Comparison of ENCODE assay signal across 8 mouse cellular contexts in the genomic region with DNA sequence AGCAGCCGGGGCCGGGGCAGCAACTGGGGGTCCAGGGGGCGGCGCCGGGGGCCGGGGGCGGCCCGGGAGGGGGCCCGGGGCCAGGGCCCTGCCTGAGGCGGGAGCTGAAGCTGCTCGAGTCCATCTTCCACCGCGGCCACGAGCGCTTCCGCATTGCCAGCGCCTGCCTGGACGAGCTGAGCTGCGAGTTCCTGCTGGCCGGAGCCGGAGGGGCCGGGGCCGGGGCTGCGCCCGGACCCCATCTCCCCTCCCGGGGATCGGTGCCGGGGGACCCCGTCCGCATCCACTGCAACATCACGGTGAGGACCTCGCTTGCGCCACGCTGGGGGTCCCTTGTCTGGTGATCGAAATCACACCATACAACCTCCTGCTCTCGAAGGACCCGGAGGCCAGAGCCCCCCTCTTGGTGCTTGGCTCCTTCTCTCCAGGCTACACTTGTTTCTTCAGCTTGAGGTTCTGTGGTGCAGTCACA. TPM values are rescaled to one million over a fixed set of nuclear protein-coding genes. Genes with fewer than 3 reads are reported as not detected.
DNase-seq lines count a peak whose midpoint lies in the region; ATAC-seq and TF ChIP-seq lines count a peak whose summit lies in the region.

No protein-coding gene starts in this region.

- H3K36me3 ChIP-seq in ES-Bruce4 (ENCODE audit: control insufficient read depth, insufficient read depth, low read length, poor library complexity, severe bottlenecking): peaks cover 25% of the 10 kb centered on the region
- H3K36me3 ChIP-seq in heart, embryonic 10.5 days: peaks cover 33% of the 10 kb centered on the region
- peaks cover 34% of the 10 kb centered on the region for H3K36me3 ChIP-seq in kidney, embryonic 15.5 days

- H3K27me3 ChIP-seq in ES-Bruce4 (ENCODE audit: control insufficient read depth, insufficient read depth, low read length, poor library complexity, severe bottlenecking): no peaks in the 10 kb centered on the region
- no peaks in the 10 kb centered on the region for H3K27me3 ChIP-seq in heart, embryonic 10.5 days (ENCODE audit: insufficient read depth, poor library complexity, severe bottlenecking)
- no peaks in the 10 kb centered on the region for H3K27me3 ChIP-seq in kidney, embryonic 15.5 days

- no peak for TF ChIP-seq CTCF in ES-Bruce4 (IDR thresholded peaks at IDR 0.05; ENCODE audit: low read depth, low read length)
- no peak for TF ChIP-seq CTCF in cortical plate, adult 2 months (IDR thresholded peaks at IDR 0.05; ENCODE audit: extremely low read depth, insufficient read depth, low read length)

- peaks cover 3% of the 10 kb centered on the region for H3K4me1 ChIP-seq in ES-Bruce4 (ENCODE audit: control insufficient read depth, insufficient read depth, low read length)
- H3K4me1 ChIP-seq in cortical plate, adult 2 months (ENCODE audit: control insufficient read depth, insufficient read depth, low read length): peaks cover 7% of the 10 kb centered on the region
- peaks cover 37% of the 10 kb centered on the region for H3K4me1 ChIP-seq in heart, embryonic 10.5 days
- H3K4me1 ChIP-seq in kidney, embryonic 15.5 days: peaks cover 40% of the 10 kb centered on the region

- no peak for TF ChIP-seq EP300 in ES-Bruce4 (IDR thresholded peaks at IDR 0.05; ENCODE audit: insufficient read depth, low read depth, low read length)

- H3K4me2 ChIP-seq in kidney, embryonic 15.5 days: peak overlapping the region; percentile 86

- peak overlapping the region; percentile 98 for H3K4me3 ChIP-seq in ES-Bruce4 (ENCODE audit: low read depth, low read length)
- H3K4me3 ChIP-seq in cortical plate, adult 2 months (ENCODE audit: insufficient read depth, low read length): peak overlapping the region; percentile 76
- H3K4me3 ChIP-seq in heart, embryonic 10.5 days: peak overlapping the region; percentile 99
- peak overlapping the region; percentile 93 for H3K4me3 ChIP-seq in kidney, embryonic 15.5 days (replicated peaks)

- under 1% methylated on average over 37 of the region's 37 CpGs for WGBS in heart, embryonic 10.5 days
- 0% methylated on average over 27 of the region's 37 CpGs for WGBS in kidney, embryonic 15.5 days

- DNase-seq in adrenal gland, adult (ENCODE audit: inconsistent age in 2 of 2, low spot score in 1 of 2): peak; percentile 69 to 83
- DNase-seq in adrenal gland, adult 2 months: no peak
- DNase-seq in heart, embryonic 10.5 days (ENCODE audit: low spot score): no peak
- DNase-seq in lung, postnatal 10 days: peak; percentile 51
- peak; percentile 30 to 45 for DNase-seq in spleen, postnatal 36 days (ENCODE audit: low spot score in 2 of 2)

- no peak overlapping the region for H3K27ac ChIP-seq in ES-Bruce4 (ENCODE audit: insufficient read depth, low read length)
- H3K27ac ChIP-seq in cortical plate, adult 2 months (ENCODE audit: insufficient read depth, low read length): no peak overlapping the region
- peak overlapping the region; percentile 99 for H3K27ac ChIP-seq in heart, embryonic 10.5 days
- H3K27ac ChIP-seq in kidney, embryonic 15.5 days: peak overlapping the region; percentile 98

- ATAC-seq in kidney, embryonic 15.5 days (replicated peaks; ENCODE audit: low FRiP score): peak; percentile 57

- no peak for TF ChIP-seq POLR2A in ES-Bruce4 (IDR thresholded peaks at IDR 0.05; ENCODE audit: insufficient read depth, low read length)
- no peak for TF ChIP-seq POLR2A in cortical plate, adult 2 months (IDR thresholded peaks at IDR 0.05; ENCODE audit: extremely low read depth, insufficient read depth, low read length)

- H3K9me3 ChIP-seq in ES-Bruce4 (replicated peaks; ENCODE audit: control insufficient read depth, insufficient read depth, low read length, poor library complexity, severe bottlenecking): no peaks in the 10 kb centered on the region
- no peaks in the 10 kb centered on the region for H3K9me3 ChIP-seq in heart, embryonic 10.5 days
- no peaks in the 10 kb centered on the region for H3K9me3 ChIP-seq in kidney, embryonic 15.5 days (replicated peaks)

- peak overlapping the region; percentile 99 for H3K9ac ChIP-seq in ES-Bruce4 (ENCODE audit: low read depth, poor library complexity, severe bottlenecking)
- peak overlapping the region; percentile 99 for H3K9ac ChIP-seq in kidney, embryonic 15.5 days

RNA-seq across cellular contexts. Expression of a gene that starts 0.4 kb away (rescaled TPM):
- total RNA-seq in adrenal gland, adult 2 months (2021): 10 to 100 TPM; 66.6 to 67.5 TPM
- polyA plus RNA-seq in adrenal gland, adult 2 months (2012; rRNA removed): 33.5 and 35.0 TPM in 2 replicates
- 86.8 and 104 TPM in 2 replicates for polyA plus RNA-seq in ES-Bruce4 (2011; ENCODE audit: insufficient read depth, insufficient read length, low read depth, missing spikeins)
- 51.7 and 53.2 TPM in 2 replicates for polyA plus RNA-seq in cortical plate, adult 2 months (2012; rRNA removed)
- polyA plus RNA-seq in heart, embryonic 10.5 days (2016; fragmentation: Nextera tagmentation; extraction: Ambion mirVana): 9.5 and 14.7 TPM in 2 replicates
- polyA plus RNA-seq in kidney, embryonic 15.5 days (2015; fragmentation: Nextera tagmentation; extraction: Ambion mirVana): 11.0 and 12.5 TPM in 2 replicates

RNA-seq across cellular contexts. Expression of a gene that starts 9.3 kb away (rescaled TPM):
- 1 to 10 TPM; 3.7 to 4.5 TPM for total RNA-seq in adrenal gland, adult 2 months (2021)
- 3.6 and 3.9 TPM in 2 replicates for polyA plus RNA-seq in adrenal gland, adult 2 months (2012; rRNA removed)
- 0.67 and 0.68 TPM in 2 replicates for polyA plus RNA-seq in ES-Bruce4 (2011; ENCODE audit: insufficient read depth, insufficient read length, low read depth, missing spikeins)
- polyA plus RNA-seq in cortical plate, adult 2 months (2012; rRNA removed): 22.6 and 22.9 TPM in 2 replicates
- 0.25 and 0.26 TPM in 2 replicates for polyA plus RNA-seq in heart, embryonic 10.5 days (2016; fragmentation: Nextera tagmentation; extraction: Ambion mirVana)
- 0.57 and 0.75 TPM in 2 replicates for polyA plus RNA-seq in kidney, embryonic 15.5 days (2015; fragmentation: Nextera tagmentation; extraction: Ambion mirVana)

RNA-seq across cellular contexts. Expression of a gene that starts 57.4 kb away (rescaled TPM):
- total RNA-seq in adrenal gland, adult 2 months (2021): 10 to 100 TPM in 1 of 2 experiments, 1 to 10 TPM in 1; 5.8 to 11.3 TPM
- 2.8 and 4.0 TPM in 2 replicates for polyA plus RNA-seq in adrenal gland, adult 2 months (2012; rRNA removed)
- 4.2 and 4.4 TPM in 2 replicates for polyA plus RNA-seq in ES-Bruce4 (2011; ENCODE audit: insufficient read depth, insufficient read length, low read depth, missing spikeins)
- 2.2 TPM in 2 replicates for polyA plus RNA-seq in cortical plate, adult 2 months (2012; rRNA removed)
- polyA plus RNA-seq in heart, embryonic 10.5 days (2016; fragmentation: Nextera tagmentation; extraction: Ambion mirVana): 5.4 and 5.9 TPM in 2 replicates
- polyA plus RNA-seq in kidney, embryonic 15.5 days (2015; fragmentation: Nextera tagmentation; extraction: Ambion mirVana): 6.6 and 7.5 TPM in 2 replicates

RNA-seq across cellular contexts. Expression of a gene that starts 59.0 kb away (rescaled TPM):
- total RNA-seq in adrenal gland, adult 2 months (2021): 10 to 100 TPM; 27.0 to 29.8 TPM
- polyA plus RNA-seq in adrenal gland, adult 2 months (2012; rRNA removed): 21.2 and 22.3 TPM in 2 replicates
- polyA plus RNA-seq in ES-Bruce4 (2011; ENCODE audit: insufficient read depth, insufficient read length, low read depth, missing spikeins): 34.2 and 36.7 TPM in 2 replicates
- 111 and 118 TPM in 2 replicates for polyA plus RNA-seq in cortical plate, adult 2 months (2012; rRNA removed)
- polyA plus RNA-seq in heart, embryonic 10.5 days (2016; fragmentation: Nextera tagmentation; extraction: Ambion mirVana): 8.6 and 10.0 TPM in 2 replicates
- 10.4 and 11.7 TPM in 2 replicates for polyA plus RNA-seq in kidney, embryonic 15.5 days (2015; fragmentation: Nextera tagmentation; extraction: Ambion mirVana)

Comparison
In these comparisons a context has a peak if more than half of its experiments do, and no peak if none do; other contexts are left out.
1. DNase-seq: peak in adrenal gland, adult (2 of 2), lung, postnatal 10 days (single experiment) and spleen, postnatal 36 days (2 of 2); none in adrenal gland, adult 2 months (single experiment) and heart, embryonic 10.5 days (single experiment).
2. H3K27ac ChIP-seq: peak in heart, embryonic 10.5 days (single experiment) and kidney, embryonic 15.5 days (single experiment); none in ES-Bruce4 (single experiment) and cortical plate, adult 2 months (single experiment).
3. Peak in every context shown above with its lines, with median percentiles within 50 percentile points of each other: H3K4me3 ChIP-seq.